Mouse (Mus musculus): ENCODE data around the gene Sirt7.

GRCm38 (mm10) chr11:120575940-120576339, 49.1 kb downstream of the Sirt7 start:
- no peak for TF ChIP-seq CTCF (IDR thresholded peaks at IDR 0.05; ENCODE audit: extremely low read depth, insufficient read depth, insufficient read length, insufficient replicate concordance)
- no peak for TF ChIP-seq POLR2A (IDR thresholded peaks at IDR 0.05; ENCODE audit: low read depth, low read length)

Data from spleen, adult 2 months (tissue).